Mouse (Mus musculus): Measurements from ENCODE around the gene Tcf25. TPM values are rescaled to one million over a fixed set of nuclear protein-coding genes. Genes with fewer than 3 reads are reported as not detected.

The Tcf25 gene
- polyA plus RNA-seq, 1 experiment from 2014 or later, result 207 TPM

- Histone ChIP-seq H3K4me3 (no peak overlapping the region), H3K4me1 (no peaks in the 10 kb centered on the region), H3K27ac (no peak overlapping the region), H3K36me3 (ENCODE audit: poor library complexity, severe bottlenecking) (peaks cover 11% of the 10 kb centered on the region; the same call in 1 of the 2 replicates), H3K9me3 (replicated peaks) (0 out of 2 replicates have a peak, but pooled peaks cover 5% of the 10 kb centered on the region), H3K27me3 (no peaks in the 10 kb centered on the region), H3K9ac (no peak overlapping the region), H3K4me2 (no peak overlapping the region)
- 95% methylated on average over 4 of the region's 4 CpGs for WGBS
- ATAC-seq, result no peak
Observed at GRCm38 (mm10) chr8:123340071-123340470, 33.5 kb upstream of the Tcf25 start.

- 91% methylated on average over 27 of the region's 27 CpGs for WGBS
- Histone ChIP-seq H3K9me3 (replicated peaks) (0 out of 2 replicates have a peak, but pooled peaks cover 5% of the 10 kb centered on the region), H3K4me1 (no peaks in the 10 kb centered on the region), H3K36me3 (ENCODE audit: poor library complexity, severe bottlenecking) (peaks cover 11% of the 10 kb centered on the region; the same call in 1 of the 2 replicates), H3K4me3 (no peak overlapping the region), H3K27me3 (no peaks in the 10 kb centered on the region), H3K27ac (no peak overlapping the region), H3K4me2 (no peak overlapping the region), H3K9ac (no peak overlapping the region)
- no peak for ATAC-seq
Observed at GRCm38 (mm10) chr8:123341040-123342015, 32.2 kb upstream of the Tcf25 start.

- H3K4me3 ChIP-seq, result no peak overlapping the region
- peaks cover 11% of the 10 kb centered on the region; the same call in 1 of the 2 replicates for H3K36me3 ChIP-seq (ENCODE audit: poor library complexity, severe bottlenecking)
- no peaks in the 10 kb centered on the region for H3K4me1 ChIP-seq
- H3K9ac ChIP-seq, result no peak overlapping the region
- ATAC-seq, result no peak
- no peaks in the 10 kb centered on the region for H3K27me3 ChIP-seq
- no peak overlapping the region for H3K4me2 ChIP-seq
- no peak overlapping the region for H3K27ac ChIP-seq
- H3K9me3 ChIP-seq (replicated peaks), result 0 out of 2 replicates have a peak, but pooled peaks cover 5% of the 10 kb centered on the region
- 87% methylated on average over 8 of the region's 8 CpGs for WGBS
Observed at GRCm38 (mm10) chr8:123342253-123342652, 31.3 kb upstream of the Tcf25 start.

GRCm38 (mm10) chr8:123342911-123343310, 30.6 kb upstream of the Tcf25 start:
- Histone ChIP-seq H3K27me3 (no peaks in the 10 kb centered on the region), H3K4me2 (no peak overlapping the region), H3K27ac (no peak overlapping the region), H3K4me1 (no peaks in the 10 kb centered on the region; the same call in 1 of the 2 replicates), H3K9ac (no peak overlapping the region), H3K9me3 (replicated peaks) (0 out of 2 replicates have a peak, but pooled peaks cover 5% of the 10 kb centered on the region), H3K4me3 (no peak overlapping the region), H3K36me3 (ENCODE audit: poor library complexity, severe bottlenecking) (peaks cover 14% of the 10 kb centered on the region; the same call in 1 of the 2 replicates)
- 85% methylated on average over 7 of the region's 7 CpGs for WGBS
- no peak for ATAC-seq

GRCm38 (mm10) chr8:123343422-123343821, 30.1 kb upstream of the Tcf25 start:
- Histone ChIP-seq H3K4me2 (no peak overlapping the region), H3K27ac (no peak overlapping the region), H3K4me3 (no peak overlapping the region), H3K27me3 (no peaks in the 10 kb centered on the region), H3K4me1 (peaks cover 5% of the 10 kb centered on the region; the same call in 1 of the 2 replicates), H3K36me3 (ENCODE audit: poor library complexity, severe bottlenecking) (peaks cover 19% of the 10 kb centered on the region; the same call in 1 of the 2 replicates), H3K9me3 (replicated peaks) (0 out of 2 replicates have a peak, but pooled peaks cover 5% of the 10 kb centered on the region), H3K9ac (no peak overlapping the region)
- 95% methylated on average over 12 of the region's 12 CpGs for WGBS
- no peak for ATAC-seq

GRCm38 (mm10) chr8:123345135-123345534, 28.4 kb upstream of the Tcf25 start:
- Histone ChIP-seq H3K27me3 (no peaks in the 10 kb centered on the region), H3K9me3 (replicated peaks) (no peaks in the 10 kb centered on the region), H3K4me1 (peaks cover 12% of the 10 kb centered on the region; the same call in 1 of the 2 replicates), H3K4me2 (no peak overlapping the region), H3K27ac (no peak overlapping the region), H3K4me3 (no peak overlapping the region), H3K9ac (no peak overlapping the region), H3K36me3 (ENCODE audit: poor library complexity, severe bottlenecking) (peaks cover 18% of the 10 kb centered on the region; the same call in 1 of the 2 replicates)
- ATAC-seq, result no peak
- 91% methylated on average over 8 of the region's 8 CpGs for WGBS

GRCm38 (mm10) chr8:123345856-123346255, 27.7 kb upstream of the Tcf25 start:
- Histone ChIP-seq H3K4me1 (peaks cover 12% of the 10 kb centered on the region; the same call in 1 of the 2 replicates), H3K27me3 (no peaks in the 10 kb centered on the region), H3K4me2 (no peak overlapping the region), H3K9me3 (replicated peaks) (no peaks in the 10 kb centered on the region), H3K4me3 (no peak overlapping the region), H3K36me3 (ENCODE audit: poor library complexity, severe bottlenecking) (peaks cover 17% of the 10 kb centered on the region; the same call in 1 of the 2 replicates), H3K9ac (no peak overlapping the region), H3K27ac (no peak overlapping the region)
- no peak for ATAC-seq
- 93% methylated on average over 6 of the region's 6 CpGs for WGBS

GRCm38 (mm10) chr8:123347293-123347692, 26.3 kb upstream of the Tcf25 start:
- H3K9ac ChIP-seq, result no peak overlapping the region
- 81% methylated on average over 2 of the region's 2 CpGs for WGBS
- H3K36me3 ChIP-seq (ENCODE audit: poor library complexity, severe bottlenecking), result peaks cover 12% of the 10 kb centered on the region; the same call in 1 of the 2 replicates
- H3K4me2 ChIP-seq, result no peak overlapping the region
- H3K27me3 ChIP-seq, result no peaks in the 10 kb centered on the region
- H3K27ac ChIP-seq, result no peak overlapping the region
- no peaks in the 10 kb centered on the region for H3K9me3 ChIP-seq (replicated peaks)
- H3K4me3 ChIP-seq, result no peak overlapping the region
- H3K4me1 ChIP-seq, result peaks cover 12% of the 10 kb centered on the region; the same call in 1 of the 2 replicates
- ATAC-seq, result no peak

GRCm38 (mm10) chr8:123348237-123348843, 25.2 kb upstream of the Tcf25 start:
- no peak overlapping the region for H3K27ac ChIP-seq
- no peak overlapping the region for H3K4me2 ChIP-seq
- no peaks in the 10 kb centered on the region for H3K27me3 ChIP-seq
- H3K36me3 ChIP-seq (ENCODE audit: poor library complexity, severe bottlenecking), result peaks cover 12% of the 10 kb centered on the region; the same call in 1 of the 2 replicates
- 64% methylated on average over 9 of the region's 9 CpGs for WGBS
- H3K9me3 ChIP-seq (replicated peaks), result no peaks in the 10 kb centered on the region
- peaks cover 12% of the 10 kb centered on the region; the same call in 1 of the 2 replicates for H3K4me1 ChIP-seq
- H3K4me3 ChIP-seq, result no peak overlapping the region
- H3K9ac ChIP-seq, result no peak overlapping the region
- ATAC-seq, result no peak

GRCm38 (mm10) chr8:123349073-123349472, 24.5 kb upstream of the Tcf25 start:
- 92% methylated on average over 4 of the region's 4 CpGs for WGBS
- Histone ChIP-seq H3K27me3 (no peaks in the 10 kb centered on the region), H3K4me1 (peaks cover 12% of the 10 kb centered on the region; the same call in 1 of the 2 replicates), H3K9me3 (replicated peaks) (no peaks in the 10 kb centered on the region), H3K4me3 (no peak overlapping the region), H3K4me2 (no peak overlapping the region), H3K27ac (no peak overlapping the region), H3K36me3 (ENCODE audit: poor library complexity, severe bottlenecking) (peaks cover 12% of the 10 kb centered on the region; the same call in 1 of the 2 replicates), H3K9ac (no peak overlapping the region)
- no peak for ATAC-seq

- Histone ChIP-seq H3K4me2 (no peak overlapping the region), H3K36me3 (ENCODE audit: poor library complexity, severe bottlenecking) (peaks cover 24% of the 10 kb centered on the region), H3K27me3 (no peaks in the 10 kb centered on the region), H3K4me1 (peaks cover 12% of the 10 kb centered on the region; the same call in 1 of the 2 replicates), H3K9ac (no peak overlapping the region), H3K9me3 (replicated peaks) (no peaks in the 10 kb centered on the region), H3K27ac (no peak overlapping the region), H3K4me3 (no peak overlapping the region)
- no peak for ATAC-seq
- 88% methylated on average over 12 of the region's 12 CpGs for WGBS
Observed at GRCm38 (mm10) chr8:123352118-123352517, 21.4 kb upstream of the Tcf25 start.
